19 mouse cellular contexts compared by ENCODE assay signal in the genomic region with DNA sequence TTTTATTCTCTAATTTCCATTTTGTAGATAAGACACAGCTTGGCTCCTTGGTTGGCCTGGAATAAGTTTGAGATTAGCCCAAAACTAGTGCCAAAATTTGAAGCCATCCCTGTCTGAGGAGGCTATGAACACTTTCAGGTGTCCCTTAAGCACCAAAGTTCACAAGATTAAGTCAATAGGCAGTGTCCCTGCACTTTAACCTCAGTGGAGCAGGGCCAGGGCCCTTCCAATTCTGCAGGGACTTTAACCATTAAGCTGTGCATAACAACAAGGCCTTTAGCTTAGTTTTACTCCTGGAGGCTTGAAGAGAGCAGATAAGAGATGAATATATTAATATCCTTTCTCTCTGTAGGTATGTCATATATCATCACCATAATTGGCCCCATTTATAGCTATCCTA.
DNase-seq lines count a peak whose midpoint lies in the region; ATAC-seq and TF ChIP-seq lines count a peak whose summit lies in the region.
"Had no signal": no experiment of that assay in that cellular context is flagged by ENCODE, and none has a peak within 500 bp of the region (broad histone marks: within the 10 kb centered on the region; RNA-seq: fewer than 3 reads in every experiment).

No protein-coding gene starts in this region.

- TF ChIP-seq CTCF in intestine, postnatal 0 days (IDR thresholded peaks at IDR 0.05; ENCODE audit: low read depth): no peak

- no peak overlapping the region for H3K9ac ChIP-seq in intestine, embryonic 15.5 days
- no peak overlapping the region for H3K9ac ChIP-seq in intestine, postnatal 0 days (ENCODE audit: low read depth, low read length)
- H3K9ac ChIP-seq in liver, embryonic 16.5 days (ENCODE audit: low read depth, low read length): no peak overlapping the region
- no peak overlapping the region for H3K9ac ChIP-seq in liver, embryonic 12.5 days
- H3K9ac ChIP-seq: embryonic facial prominence, embryonic 13.5 days; forebrain, embryonic 12.5 days had no signal

- no peaks in the 10 kb centered on the region for H3K9me3 ChIP-seq in intestine, embryonic 15.5 days
- no peaks in the 10 kb centered on the region for H3K9me3 ChIP-seq in intestine, postnatal 0 days (ENCODE audit: control insufficient read depth)
- no peaks in the 10 kb centered on the region for H3K9me3 ChIP-seq in liver, embryonic 16.5 days (replicated peaks; ENCODE audit: control insufficient read depth, low read length)
- no peaks in the 10 kb centered on the region for H3K9me3 ChIP-seq in liver, embryonic 12.5 days (replicated peaks)
- H3K9me3 ChIP-seq: embryonic facial prominence, embryonic 13.5 days; forebrain, embryonic 12.5 days; heart, embryonic 10.5 days had no signal

- no peaks in the 10 kb centered on the region for H3K27me3 ChIP-seq in intestine, embryonic 15.5 days (replicated peaks)
- H3K27me3 ChIP-seq in intestine, postnatal 0 days (replicated peaks; ENCODE audit: control insufficient read depth, insufficient read depth, low read length): no peaks in the 10 kb centered on the region
- H3K27me3 ChIP-seq in liver, embryonic 16.5 days (ENCODE audit: control insufficient read depth, insufficient read depth, low read depth, low read length): no peaks in the 10 kb centered on the region
- H3K27me3 ChIP-seq in liver, embryonic 12.5 days (replicated peaks): no peaks in the 10 kb centered on the region
- H3K27me3 ChIP-seq: embryonic facial prominence, embryonic 13.5 days; forebrain, embryonic 12.5 days had no signal

- H3K4me3 ChIP-seq in intestine, embryonic 15.5 days (replicated peaks): no peak overlapping the region
- H3K4me3 ChIP-seq in intestine, postnatal 0 days (ENCODE audit: low read depth, low read length): no peak overlapping the region
- H3K4me3 ChIP-seq in liver, embryonic 16.5 days (ENCODE audit: low read depth, low read length): no peak overlapping the region
- no peak overlapping the region for H3K4me3 ChIP-seq in liver, embryonic 12.5 days
- H3K4me3 ChIP-seq: embryonic facial prominence, embryonic 13.5 days; forebrain, embryonic 12.5 days; heart, embryonic 10.5 days had no signal

- no peaks in the 10 kb centered on the region for H3K36me3 ChIP-seq in intestine, embryonic 15.5 days
- H3K36me3 ChIP-seq in intestine, postnatal 0 days (ENCODE audit: control insufficient read depth, insufficient read depth): no peaks in the 10 kb centered on the region
- H3K36me3 ChIP-seq in liver, embryonic 16.5 days (ENCODE audit: control insufficient read depth, insufficient read depth): no peaks in the 10 kb centered on the region
- no peaks in the 10 kb centered on the region for H3K36me3 ChIP-seq in liver, embryonic 12.5 days
- H3K36me3 ChIP-seq: embryonic facial prominence, embryonic 13.5 days; forebrain, embryonic 12.5 days; heart, embryonic 10.5 days had no signal

- no peaks in the 10 kb centered on the region for H3K4me1 ChIP-seq in intestine, embryonic 15.5 days (replicated peaks)
- no peaks in the 10 kb centered on the region for H3K4me1 ChIP-seq in intestine, postnatal 0 days (replicated peaks; ENCODE audit: control insufficient read depth, insufficient read depth, low read length)
- no peaks in the 10 kb centered on the region for H3K4me1 ChIP-seq in liver, embryonic 16.5 days (ENCODE audit: control insufficient read depth, low read depth, low read length)
- no peaks in the 10 kb centered on the region for H3K4me1 ChIP-seq in liver, embryonic 12.5 days
- H3K4me1 ChIP-seq: embryonic facial prominence, embryonic 13.5 days; forebrain, embryonic 12.5 days; heart, embryonic 10.5 days had no signal

- peak; percentile 34 to 57 for DNase-seq in kidney, adult 8-10 months
- no peak for DNase-seq in kidney, postnatal 14 days
- DNase-seq: adrenal gland, postnatal 25 days; cerebellum, adult 18-20 months; cerebellum, adult 9-11 months; cerebellum, postnatal 36 days; gastrocnemius, postnatal 10 days; heart, adult 18-20 months; heart, postnatal 10 days; heart, postnatal 4 days had no signal

- ATAC-seq in intestine, embryonic 15.5 days: 0 out of 2 replicates have a peak, but pooled peaks have one; percentile 28
- ATAC-seq in intestine, postnatal 0 days: no peak
- ATAC-seq in liver, embryonic 16.5 days (ENCODE audit: low read depth): peak; percentile 21; the same call in 1 of the 2 replicates
- ATAC-seq in liver, embryonic 12.5 days: no peak
- no peak for ATAC-seq in megakaryocyte progenitor cell, adult 5-6 weeks (replicated peaks; ENCODE audit: poor library complexity)
- ATAC-seq: forebrain, embryonic 16.5 days had no signal

- H3K27ac ChIP-seq in intestine, embryonic 15.5 days: no peak overlapping the region
- H3K27ac ChIP-seq in intestine, postnatal 0 days (ENCODE audit: low read depth, low read length): no peak overlapping the region
- H3K27ac ChIP-seq in liver, embryonic 16.5 days (ENCODE audit: low read length): no peak overlapping the region
- H3K27ac ChIP-seq in liver, embryonic 12.5 days: no peak overlapping the region
- H3K27ac ChIP-seq: embryonic facial prominence, embryonic 13.5 days; forebrain, embryonic 12.5 days; heart, embryonic 10.5 days had no signal

- no peak overlapping the region for H3K4me2 ChIP-seq in intestine, embryonic 15.5 days (replicated peaks)
- H3K4me2 ChIP-seq in intestine, postnatal 0 days (replicated peaks; ENCODE audit: low read depth): no peak overlapping the region
- H3K4me2 ChIP-seq in liver, embryonic 16.5 days (ENCODE audit: low read depth, low read length): no peak overlapping the region
- no peak overlapping the region for H3K4me2 ChIP-seq in liver, embryonic 12.5 days
- H3K4me2 ChIP-seq: embryonic facial prominence, embryonic 13.5 days; forebrain, embryonic 12.5 days had no signal

Comparison
In these comparisons a context has a peak if more than half of its experiments do, and no peak if none do; other contexts are left out.
1. ATAC-seq: peak in intestine, embryonic 15.5 days (single experiment) and liver, embryonic 16.5 days (single experiment); none in intestine, postnatal 0 days (single experiment), liver, embryonic 12.5 days (single experiment) and megakaryocyte progenitor cell, adult 5-6 weeks (single experiment).